Mouse (Mus musculus): ENCODE measurements around the gene Cyp4f39.
"Not testable (repeated sequence)": the region's sequence is repeated elsewhere in the genome, so short reads cannot be mapped to it uniquely, and the experiment has no call there.

Cyp4f39 gene

GRCm38 (mm10) chr17:32474954-32475560 lies 22.5 kb downstream of the Cyp4f39 start:
- DNase-seq (ENCODE audit: low spot score), result no peak

DNA sequence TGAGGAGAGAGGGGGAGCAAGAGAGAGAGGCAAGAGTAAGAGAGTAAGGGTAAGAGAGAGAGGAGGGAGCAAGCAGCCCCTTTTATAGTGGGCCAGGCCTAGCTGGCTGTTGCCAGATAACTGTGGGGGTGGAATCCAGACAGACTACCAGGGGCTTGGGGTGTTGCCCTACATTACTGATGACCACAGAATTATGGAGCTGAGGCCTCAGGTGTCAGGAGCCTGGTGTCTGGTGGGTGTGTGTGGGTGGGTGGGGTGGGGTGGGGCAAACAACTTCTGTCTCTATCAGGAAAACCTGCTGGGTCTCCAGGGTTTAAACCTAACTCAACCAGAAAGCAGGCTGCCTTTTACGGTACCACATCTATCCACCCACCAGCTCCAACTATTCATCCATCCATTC lies 24.7 kb downstream of the Cyp4f39 start:
- no peak for DNase-seq (ENCODE audit: low spot score)

GRCm38 (mm10) chr17:32478727-32479126 lies 26.2 kb downstream of the Cyp4f39 start:
- no peak for DNase-seq (ENCODE audit: low spot score)

GRCm38 (mm10) chr17:32479554-32480506 lies 27.3 kb downstream of the Cyp4f39 start:
- no peak for DNase-seq (ENCODE audit: low spot score)

GRCm38 (mm10) chr17:32481766-32482165 lies 29.2 kb downstream of the Cyp4f39 start:
- no peak for DNase-seq (ENCODE audit: low spot score)

GRCm38 (mm10) chr17:32483200-32483599 lies 30.7 kb downstream of the Cyp4f39 start:
- DNase-seq (ENCODE audit: low spot score), result no peak

DNA sequence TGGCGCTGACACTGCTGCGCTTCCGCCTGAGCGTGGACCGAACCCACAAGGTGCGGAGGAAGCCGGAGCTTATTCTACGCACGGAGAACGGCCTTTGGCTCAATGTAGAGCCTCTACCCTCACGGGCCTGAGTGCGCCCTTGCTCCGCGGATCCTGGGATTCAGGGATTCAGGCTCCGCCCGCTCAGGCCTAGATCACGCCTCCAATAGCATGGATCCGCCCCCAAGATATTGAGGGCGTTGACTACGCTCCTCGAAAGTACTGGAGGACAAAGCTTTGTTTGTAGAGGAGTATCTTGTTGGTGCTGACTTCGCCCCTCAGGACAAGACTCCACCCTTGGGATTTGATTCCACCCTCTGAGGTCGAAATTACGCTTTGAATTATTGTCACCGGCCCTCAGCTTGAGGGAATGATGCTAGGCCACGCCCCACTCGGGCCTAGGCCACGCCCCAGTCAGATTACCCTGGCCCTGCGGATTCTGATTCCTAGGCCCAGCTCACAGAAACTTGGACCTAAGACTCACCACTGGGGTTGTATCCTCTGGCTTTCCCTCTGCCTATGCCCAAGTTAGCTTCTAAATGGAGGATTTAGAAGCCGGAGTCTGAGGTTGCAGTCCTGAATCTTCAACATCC lies 39.9 kb downstream of the Cyp4f39 start:
- DNase-seq (ENCODE audit: low spot score), result no peak

DNA sequence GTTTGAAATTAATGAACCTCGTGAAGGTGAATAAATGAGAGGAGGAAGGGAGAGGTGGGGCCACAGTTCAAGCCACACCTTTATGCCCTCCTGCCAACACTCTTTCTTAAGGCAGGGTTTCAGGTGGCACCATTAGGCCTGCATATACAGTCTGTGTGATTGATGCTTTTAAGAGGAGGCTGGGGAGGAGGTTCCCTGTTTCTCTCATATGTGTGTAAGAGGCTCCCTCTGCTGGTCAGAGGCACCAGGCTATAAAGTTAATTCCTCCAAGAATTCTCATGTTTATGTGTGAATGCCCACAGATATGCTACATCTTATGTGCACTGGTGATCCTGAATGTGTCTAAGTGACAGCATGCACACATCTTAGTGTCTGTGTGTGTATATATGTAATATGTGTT lies 42.1 kb downstream of the Cyp4f39 start:
- DNase-seq (ENCODE audit: low spot score), result no peak

DNA sequence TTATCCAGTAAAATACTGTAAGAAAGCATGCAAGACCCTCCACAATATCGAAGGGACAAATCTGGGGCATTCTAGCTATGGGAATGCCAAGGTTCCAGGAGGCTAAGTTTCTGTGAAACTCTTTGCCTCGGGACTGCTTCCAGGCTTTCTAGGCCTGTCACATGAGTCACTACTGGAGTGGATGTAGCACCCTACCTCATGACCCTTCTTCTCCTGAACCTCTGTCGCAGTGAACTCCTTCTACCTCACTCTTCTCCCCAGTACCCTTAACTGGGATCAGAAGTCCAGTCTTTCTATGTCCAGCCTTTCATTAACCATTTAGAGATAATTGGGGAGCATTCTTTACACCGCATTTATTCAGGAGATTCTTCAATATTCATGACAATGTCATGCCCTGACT lies 48.0 kb downstream of the Cyp4f39 start:
- not testable (repeated sequence) for DNase-seq (ENCODE audit: low spot score)

DNA sequence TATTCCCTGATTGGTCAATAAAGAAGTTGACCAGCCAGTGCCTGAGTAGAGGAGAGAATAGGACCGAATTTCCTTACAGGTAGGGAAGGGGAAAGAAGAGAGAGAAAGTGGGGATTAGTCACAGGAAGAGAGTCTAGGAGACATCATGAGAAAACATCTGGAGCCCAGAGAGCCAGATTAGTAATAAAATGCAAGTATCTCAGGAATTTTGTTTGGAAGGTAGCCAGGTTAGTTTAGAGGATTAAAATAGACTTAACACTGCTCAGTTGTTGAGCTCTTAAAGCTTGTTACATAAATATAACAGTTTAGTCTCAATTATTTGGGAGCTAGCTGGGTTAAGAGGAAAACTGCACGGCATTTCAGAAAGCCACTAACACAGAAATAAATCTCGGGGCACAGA lies 48.5 kb downstream of the Cyp4f39 start:
- no peak for DNase-seq (ENCODE audit: low spot score)

GRCm38 (mm10) chr17:32503111-32503510 lies 50.6 kb downstream of the Cyp4f39 start:
- DNase-seq (ENCODE audit: low spot score), result no peak

DNA sequence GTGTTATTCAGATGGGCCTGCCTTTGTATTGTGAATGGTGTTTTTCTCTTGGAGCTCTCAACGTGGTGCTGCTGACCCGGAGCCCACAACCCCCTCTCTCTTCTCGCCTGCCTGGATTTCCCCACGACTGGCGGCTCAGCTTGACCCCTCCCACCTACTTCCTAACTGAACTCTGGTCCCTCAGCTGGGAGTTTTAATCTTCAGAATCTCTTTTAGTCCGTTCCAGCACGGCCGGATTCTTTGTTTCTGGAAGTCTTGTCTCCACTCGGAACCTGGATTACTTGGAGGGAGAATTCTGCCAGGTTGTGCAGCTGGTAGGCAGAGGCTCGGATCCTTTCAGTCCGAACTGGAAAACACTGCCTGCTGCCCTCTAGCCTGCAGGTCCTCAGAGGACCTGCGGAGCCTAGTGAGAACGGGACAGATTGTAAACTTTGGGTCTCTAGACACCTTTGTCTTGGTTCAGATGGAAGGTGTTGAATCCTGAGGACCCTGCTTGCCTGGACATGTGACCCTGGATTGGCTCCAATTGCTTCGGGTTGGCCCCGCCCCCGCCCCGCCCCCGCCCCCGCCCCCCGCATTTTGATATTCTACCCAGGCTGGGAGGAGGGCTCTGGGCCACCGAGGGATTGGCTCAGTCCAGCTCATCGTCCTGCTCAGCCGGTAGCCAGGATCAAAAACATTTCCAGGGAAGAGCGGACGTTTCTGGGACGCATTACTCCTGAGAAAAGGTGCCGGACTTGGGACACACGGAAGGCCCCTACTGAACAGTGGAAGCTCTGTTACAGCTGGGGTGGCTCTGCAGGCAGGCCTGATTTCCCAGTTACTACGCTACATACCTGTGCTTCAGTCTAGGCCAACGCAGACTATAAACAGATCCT lies 53.6 kb downstream of the Cyp4f39 start, which contains the start of gene Cyp4f17:
Gene Cyp4f17, plus strand, starts transcription at position 200 of the 878 bp plus-strand sequence.
- DNase-seq (ENCODE audit: low spot score), result no peak

DNA sequence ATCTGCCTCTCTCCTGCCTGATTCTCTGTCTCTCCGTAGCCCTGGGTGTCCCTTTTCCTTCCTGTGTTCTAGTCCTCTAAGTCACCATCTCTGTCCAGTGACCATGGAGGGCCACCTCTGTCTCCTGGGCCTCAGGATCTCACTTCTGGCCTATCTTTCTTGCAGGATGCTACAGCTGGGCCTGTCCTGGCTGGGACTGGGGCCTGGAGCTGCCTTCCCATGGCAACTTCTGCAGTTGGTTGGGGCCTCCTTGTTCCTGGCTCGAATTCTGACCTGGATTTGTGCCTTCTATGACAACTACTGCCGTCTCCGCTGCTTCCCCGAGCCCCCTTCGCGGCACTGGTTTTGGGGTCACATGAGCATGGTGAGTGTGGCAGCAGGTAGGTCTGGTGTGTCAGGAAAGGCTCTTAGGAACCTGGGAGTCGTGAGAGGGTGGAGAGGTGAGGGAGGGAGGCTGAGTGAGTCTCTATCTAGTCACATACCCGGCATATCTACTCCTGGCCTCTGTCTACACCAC lies 54.3 kb downstream of the Cyp4f39 start:
- DNase-seq (ENCODE audit: low spot score), result no peak

DNA sequence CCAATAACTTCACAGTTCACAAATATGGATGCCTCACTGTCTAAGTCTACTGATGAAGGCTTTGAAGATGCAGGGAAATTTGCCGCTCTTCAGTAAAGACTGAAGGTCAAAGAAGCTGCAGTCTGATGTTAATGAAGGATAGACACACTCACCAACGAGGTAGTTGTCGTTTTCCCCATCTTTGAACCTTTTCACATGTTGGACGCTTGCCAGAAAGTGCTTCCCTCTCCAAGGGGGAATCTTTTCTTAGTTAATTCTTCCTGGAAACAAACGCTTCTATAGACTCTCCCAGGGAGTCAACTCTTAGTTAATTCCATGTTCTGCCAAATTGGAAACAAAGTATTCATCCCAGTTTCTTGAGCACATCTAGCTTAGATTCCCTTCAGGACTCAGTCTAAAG lies 63.6 kb downstream of the Cyp4f39 start:
- no peak for DNase-seq (ENCODE audit: low spot score)

DNA sequence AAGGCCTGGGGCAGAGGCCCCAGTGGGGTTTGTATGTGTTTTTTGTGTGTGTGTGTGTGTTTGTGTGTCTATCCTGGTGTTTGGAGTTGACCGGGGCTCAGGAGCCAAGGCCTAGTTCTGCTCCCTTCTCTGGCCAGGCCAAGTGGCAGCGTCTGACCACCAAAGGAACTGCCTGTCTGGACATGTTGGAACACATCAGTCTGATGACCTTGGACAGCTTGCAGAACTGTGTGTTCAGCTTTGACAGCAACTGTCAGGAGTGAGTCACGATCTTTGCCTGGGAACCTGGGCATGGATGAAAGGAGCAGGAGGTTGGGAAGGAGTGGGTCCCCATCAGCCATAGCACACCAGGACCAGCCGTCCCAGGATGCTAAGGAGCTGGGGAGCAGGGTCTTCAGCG lies 69.5 kb downstream of the Cyp4f39 start:
- DNase-seq (ENCODE audit: low spot score), result no peak

DNA sequence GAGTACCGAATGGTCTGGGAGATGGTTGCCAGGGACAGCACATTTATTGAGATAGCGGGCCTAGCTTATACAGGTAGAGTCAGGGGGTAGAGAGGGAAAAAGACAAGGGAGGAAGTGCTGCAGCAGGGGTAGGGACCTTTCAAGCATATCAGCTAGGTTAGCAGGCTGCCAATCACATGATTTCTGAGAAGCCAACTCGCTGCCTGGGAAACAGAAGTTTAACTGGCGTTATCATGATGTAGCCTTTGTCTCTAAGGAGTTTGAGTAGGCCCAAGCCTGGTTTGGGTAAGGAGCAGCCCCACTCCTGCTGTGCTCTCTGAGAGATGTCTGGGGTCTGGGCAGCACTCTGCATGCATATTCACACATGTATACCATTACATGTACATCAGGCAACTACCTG lies 69.9 kb downstream of the Cyp4f39 start:
- DNase-seq (ENCODE audit: low spot score), result no peak

DNA sequence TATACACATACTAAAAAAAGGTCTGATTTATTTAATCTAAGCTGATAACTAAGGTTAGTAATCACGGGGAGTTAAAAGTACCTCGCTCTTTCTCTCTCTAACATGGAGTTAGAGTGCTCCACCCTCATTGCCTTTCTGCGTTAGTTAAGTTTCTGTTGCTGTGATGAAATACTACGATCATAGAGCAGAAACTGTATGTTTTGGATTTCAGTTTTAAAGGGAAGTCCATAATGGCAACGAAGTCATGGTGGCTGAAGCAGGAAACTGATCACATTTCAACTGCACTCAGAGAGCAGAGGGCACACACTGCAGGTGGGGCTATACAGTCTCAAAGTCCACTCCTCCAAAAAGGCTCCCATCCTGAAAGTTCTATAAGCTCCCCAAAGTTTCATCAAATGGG lies 70.3 kb downstream of the Cyp4f39 start:
- no peak for DNase-seq (ENCODE audit: low spot score)

GRCm38 (mm10) chr17:32523895-32524294 lies 71.4 kb downstream of the Cyp4f39 start:
- no peak for DNase-seq (ENCODE audit: low spot score)

DNA sequence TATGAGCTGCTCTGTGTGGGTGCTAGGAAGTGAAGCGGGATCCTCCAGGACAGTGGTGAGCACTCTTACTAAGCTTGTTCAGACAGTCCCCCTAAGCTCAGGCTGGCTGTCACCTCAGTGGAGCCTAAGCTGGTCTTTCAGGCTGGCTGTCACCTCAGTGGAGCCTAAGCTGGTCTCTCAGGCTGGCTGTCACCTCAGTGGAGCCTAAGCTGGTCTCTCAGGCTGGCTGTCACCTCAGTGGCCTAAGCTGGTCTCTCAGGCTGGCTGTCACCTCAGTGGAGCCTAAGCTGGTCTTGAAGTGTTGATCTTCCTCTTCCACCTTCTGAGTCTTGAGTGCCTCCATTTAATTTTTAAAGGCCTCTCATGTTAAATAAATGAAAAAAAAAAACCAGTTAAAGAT lies 73.8 kb downstream of the Cyp4f39 start:
- not testable (repeated sequence) for DNase-seq (ENCODE audit: low spot score)

DNA sequence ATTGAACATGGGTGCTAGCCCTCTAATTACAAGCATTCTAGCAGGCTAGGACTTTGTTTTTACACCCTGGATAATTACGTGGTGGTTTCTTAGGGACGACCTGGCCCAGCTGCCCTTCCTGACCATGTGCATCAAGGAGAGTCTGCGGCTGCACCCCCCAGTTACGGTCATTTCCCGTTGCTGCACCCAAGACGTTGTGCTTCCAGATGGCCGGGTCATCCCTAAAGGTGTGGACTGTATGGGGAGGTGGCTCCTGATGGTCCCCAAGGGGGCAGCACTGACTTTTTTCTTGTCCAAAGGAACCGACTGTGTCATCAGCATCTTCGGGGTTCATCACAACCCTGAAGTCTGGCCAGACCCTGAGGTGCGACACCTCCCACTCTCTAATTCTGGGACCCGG lies 75.2 kb downstream of the Cyp4f39 start:
- DNase-seq (ENCODE audit: low spot score), result no peak
